Mouse (Mus musculus): ENCODE measurements around the gene Tfap2a. TPM values are rescaled to one million over a fixed set of nuclear protein-coding genes. Genes with fewer than 3 reads are reported as not detected.

Gene Tfap2a
- total RNA-seq, 2 experiments from 2014 or later, result 0.45 to 0.62 TPM

GRCm38 (mm10) chr13:40736107-40736780 lies 1.9 kb downstream of the Tfap2a start:
- intact Hi-C loops (cut with DNase I), result loop anchor here (5.0 to 10.0 kb wide), 2 partner anchors 34 to 911 kb away; no protein-coding TSS in a partner anchor
- no peak for DNase-seq (ENCODE audit: low spot score in 2 of 2)

- DNase-seq (ENCODE audit: low spot score in 2 of 2), result no peak
- intact Hi-C loops (cut with DNase I), result loop anchor here (5.0 to 10.0 kb wide), 2 partner anchors 33 to 911 kb away; no protein-coding TSS in a partner anchor
These were observed 2.6 kb downstream of the Tfap2a start for GRCm38 (mm10) chr13:40735416-40736106.

- no peak for DNase-seq (ENCODE audit: low spot score in 2 of 2)
- intact Hi-C loops (cut with DNase I), result loop anchor here (10.0 kb wide), 1 partner anchor 910 kb away; no protein-coding TSS in a partner anchor
These were observed 3.7 kb downstream of the Tfap2a start for GRCm38 (mm10) chr13:40734316-40734965.

- no peak for DNase-seq (ENCODE audit: low spot score in 2 of 2)
- intact Hi-C loops (cut with DNase I), result loop anchor here (10.0 kb wide), 1 partner anchor 909 kb away; no protein-coding TSS in a partner anchor
These were observed 4.5 kb downstream of the Tfap2a start for GRCm38 (mm10) chr13:40733542-40734151.

- intact Hi-C loops (cut with DNase I), result loop anchor here (10.0 kb wide), 1 partner anchor 908 kb away; no protein-coding TSS in a partner anchor
These were observed 5.2 kb downstream of the Tfap2a start for GRCm38 (mm10) chr13:40732816-40733541.

GRCm38 (mm10) chr13:40732085-40732484 lies 6.1 kb downstream of the Tfap2a start:
- no peak for DNase-seq (ENCODE audit: low spot score in 2 of 2)
- intact Hi-C loops (cut with DNase I), result loop anchor here (10.0 kb wide), 1 partner anchor 907 kb away; no protein-coding TSS in a partner anchor

More at GRCm38 (mm10) chr13:40732816-40733541, 5.2 kb downstream of the Tfap2a start:
- no peak for DNase-seq (ENCODE audit: low spot score in 2 of 2)

GRCm38 (mm10) chr13:40731179-40731841 lies 6.9 kb downstream of the Tfap2a start:
- intact Hi-C loops (cut with DNase I), result loop anchor here (10.0 kb wide), 1 partner anchor 907 kb away; no protein-coding TSS in a partner anchor
- DNase-seq (ENCODE audit: low spot score in 2 of 2), result no peak

- DNase-seq (ENCODE audit: low spot score in 2 of 2), result no peak
- intact Hi-C loops (cut with DNase I), result loop anchor here (10.0 kb wide), 1 partner anchor 906 kb away; no protein-coding TSS in a partner anchor
These were observed 7.5 kb downstream of the Tfap2a start for GRCm38 (mm10) chr13:40730651-40731178.

GRCm38 (mm10) chr13:40729592-40730431 lies 8.4 kb downstream of the Tfap2a start:
- intact Hi-C loops (cut with DNase I), result loop anchor here (10.0 kb wide), 1 partner anchor 905 kb away; no protein-coding TSS in a partner anchor
- no peak for DNase-seq (ENCODE audit: low spot score in 2 of 2)

GRCm38 (mm10) chr13:40729037-40729436 lies 9.1 kb downstream of the Tfap2a start:
- intact Hi-C loops (cut with DNase I), result no loop called here
- DNase-seq (ENCODE audit: low spot score in 2 of 2), result no peak

GRCm38 (mm10) chr13:40728626-40728990 lies 9.6 kb downstream of the Tfap2a start:
- intact Hi-C loops (cut with DNase I), result no loop called here

GRCm38 (mm10) chr13:40727731-40728625 lies 10.2 kb downstream of the Tfap2a start:
- DNase-seq (ENCODE audit: low spot score in 2 of 2), result no peak
- intact Hi-C loops (cut with DNase I), result no loop called here

More at GRCm38 (mm10) chr13:40728626-40728990, 9.6 kb downstream of the Tfap2a start:
- DNase-seq (ENCODE audit: low spot score in 2 of 2), result no peak

- DNase-seq (ENCODE audit: low spot score in 2 of 2), result no peak
- intact Hi-C loops (cut with DNase I), result no loop called here
These were observed 12.3 kb downstream of the Tfap2a start for GRCm38 (mm10) chr13:40725924-40726323.

GRCm38 (mm10) chr13:40723598-40723920 lies 14.6 kb downstream of the Tfap2a start:
- no peak for DNase-seq (ENCODE audit: low spot score in 2 of 2)
- intact Hi-C loops (cut with DNase I), result no loop called here

GRCm38 (mm10) chr13:40722741-40723597 lies 15.2 kb downstream of the Tfap2a start:
- intact Hi-C loops (cut with DNase I), result no loop called here

GRCm38 (mm10) chr13:40719741-40720082 lies 18.5 kb downstream of the Tfap2a start:
- DNase-seq (ENCODE audit: low spot score in 2 of 2), result no peak
- intact Hi-C loops (cut with DNase I), result loop anchor here (10.0 kb wide), 1 partner anchor 825 kb away; no protein-coding TSS in a partner anchor

More at GRCm38 (mm10) chr13:40722741-40723597, 15.2 kb downstream of the Tfap2a start:
- DNase-seq (ENCODE audit: low spot score in 2 of 2), result peak; percentile 65
